Mouse (Mus musculus) liver, adult 2 months (tissue): ENCODE results near the gene Ppfia1.

ENCODE experiments used
- CTCF ChIP-seq: fragments of 200-500 bp; IDR thresholded peaks from 2 replicates; pipeline ENCODE4 v1.5.1; 2011; ENCODE audit warnings: low read depth, low read length, control low read depth
- POLR2A ChIP-seq: fragments of 200-500 bp; IDR thresholded peaks from 2 replicates; pipeline ENCODE4 v1.6.1; 2011; ENCODE audit warnings: low read length, control low read depth; ENCODE audit not compliant: insufficient read depth; ENCODE audit errors: extremely low read depth

DNA sequence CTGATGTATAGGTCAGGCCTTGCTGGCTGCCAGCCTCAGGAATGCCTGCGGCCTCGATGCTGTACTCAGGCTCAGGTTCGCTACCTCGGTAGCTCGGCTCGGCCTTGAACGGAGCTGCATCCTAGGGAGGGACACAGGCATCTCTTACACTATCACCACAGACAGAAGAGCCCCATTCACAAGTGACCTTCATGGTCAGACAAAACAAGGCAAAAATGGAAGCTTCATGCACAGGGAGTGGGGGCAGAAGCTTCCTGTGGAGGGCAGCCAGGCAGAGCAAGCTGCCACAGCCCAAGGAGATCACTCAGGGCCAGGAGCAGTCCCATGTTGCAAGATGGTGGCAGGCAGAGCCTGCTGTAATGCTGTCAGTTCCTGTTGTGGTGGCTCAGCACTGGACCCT is 114.7 kb downstream of the Ppfia1 start:
- TF ChIP-seq CTCF (no peak), POLR2A (no peak)
